In the genomic region with DNA sequence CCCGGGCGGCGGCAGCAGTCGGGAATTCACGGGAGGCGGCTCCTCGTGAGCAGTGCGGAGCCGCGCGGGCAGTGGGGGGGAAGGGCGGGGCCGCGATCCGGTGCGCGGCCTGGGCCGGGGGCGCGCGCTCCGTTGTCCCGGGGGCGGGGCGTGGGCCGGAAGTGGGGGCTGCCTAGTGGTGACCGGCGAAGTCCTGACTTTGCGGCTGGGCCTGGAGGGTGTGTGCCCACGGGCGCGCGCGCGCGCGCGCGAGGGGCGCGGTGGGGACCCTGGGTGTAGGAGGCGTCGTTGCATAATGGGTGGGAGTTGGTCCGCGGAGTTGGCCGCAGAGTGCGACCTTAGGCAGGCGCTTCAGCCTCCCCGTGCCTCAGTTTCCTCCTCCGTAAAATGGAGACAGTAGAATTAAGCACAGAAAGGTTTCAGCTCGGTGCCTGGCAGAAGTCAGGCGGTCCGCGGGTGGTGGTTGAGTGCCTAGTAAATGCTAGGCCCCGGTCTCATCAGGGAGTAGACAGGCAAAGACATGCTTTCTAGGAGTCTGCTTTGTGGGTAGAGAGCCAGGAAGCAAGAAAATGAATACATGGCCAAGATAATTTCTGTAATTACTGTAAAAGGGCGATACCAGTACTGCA, we compare ENCODE assay signal across 7 mouse cellular contexts. TPM values are rescaled to one million over a fixed set of nuclear protein-coding genes. Genes with fewer than 3 reads are reported as not detected.
DNase-seq lines count a peak whose midpoint lies in the region; ATAC-seq and TF ChIP-seq lines count a peak whose summit lies in the region.

No protein-coding gene starts in this region.

- H3K9me3 ChIP-seq in lung, embryonic 14.5 days (ENCODE audit: low read depth, low read length), result no peaks in the 10 kb centered on the region
- no peaks in the 10 kb centered on the region for H3K9me3 ChIP-seq in lung, embryonic 16.5 days (ENCODE audit: control insufficient read depth, low read length)
- H3K9me3 ChIP-seq in stomach, embryonic 15.5 days, result no peaks in the 10 kb centered on the region

- 1% methylated on average over 45 of the region's 56 CpGs for WGBS in lung, embryonic 14.5 days
- under 1% methylated on average over 56 of the region's 56 CpGs for WGBS in bone marrow, adult 2 months
- WGBS in lung, embryonic 16.5 days, result 0% methylated on average over 35 of the region's 56 CpGs
- 2% methylated on average over 40 of the region's 56 CpGs for WGBS in stomach, embryonic 15.5 days

- DNase-seq in lung, embryonic 14.5 days, result peak; percentile 82
- DNase-seq in lung, postnatal 25 days (ENCODE audit: low spot score), result no peak

- TF ChIP-seq CTCF in lung, embryonic 14.5 days (IDR thresholded peaks at IDR 0.05; ENCODE audit: low read depth), result no peak
- no peak for TF ChIP-seq CTCF in bone marrow, adult 2 months (IDR thresholded peaks at IDR 0.05; ENCODE audit: control insufficient read depth, insufficient read depth, low read length)

- H3K9ac ChIP-seq in lung, embryonic 14.5 days, result peak overlapping the region; percentile 91
- peak overlapping the region; percentile 96 for H3K9ac ChIP-seq in lung, embryonic 16.5 days (ENCODE audit: low read length)
- H3K9ac ChIP-seq in stomach, embryonic 15.5 days, result peak overlapping the region; percentile 90

- peaks cover 12% of the 10 kb centered on the region; the same call in 1 of the 2 replicates for H3K4me1 ChIP-seq in lung, embryonic 14.5 days (ENCODE audit: insufficient read depth)
- no peaks in the 10 kb centered on the region; the same call in 1 of the 2 replicates for H3K4me1 ChIP-seq in bone marrow, adult 2 months (ENCODE audit: control insufficient read depth, insufficient read depth, low read length)
- peaks cover 18% of the 10 kb centered on the region for H3K4me1 ChIP-seq in lung, embryonic 16.5 days (replicated peaks; ENCODE audit: control insufficient read depth, insufficient read depth, low read length)
- peaks cover 14% of the 10 kb centered on the region; the same call in 1 of the 2 replicates for H3K4me1 ChIP-seq in stomach, embryonic 15.5 days

- peaks cover 6% of the 10 kb centered on the region for H3K36me3 ChIP-seq in lung, embryonic 14.5 days (ENCODE audit: insufficient read depth)
- H3K36me3 ChIP-seq in lung, embryonic 16.5 days (ENCODE audit: control insufficient read depth, insufficient read depth, low read length), result peaks cover 3% of the 10 kb centered on the region; the same call in 1 of the 2 replicates
- H3K36me3 ChIP-seq in stomach, embryonic 15.5 days, result 0 out of 2 replicates have a peak, but pooled peaks cover 2% of the 10 kb centered on the region

- peak overlapping the region; percentile 93 for H3K27ac ChIP-seq in lung, embryonic 14.5 days (ENCODE audit: low read depth)
- H3K27ac ChIP-seq in bone marrow, adult 2 months (ENCODE audit: control insufficient read depth, insufficient read depth, low read depth, low read length, poor library complexity), result peak overlapping the region; percentile 91
- peak overlapping the region; percentile 93 for H3K27ac ChIP-seq in lung, embryonic 16.5 days (ENCODE audit: low read length)
- peak overlapping the region; percentile 95 for H3K27ac ChIP-seq in stomach, embryonic 15.5 days

- H3K4me3 ChIP-seq in lung, embryonic 14.5 days (ENCODE audit: low read depth, low read length), result peak overlapping the region; percentile 87
- peak overlapping the region; percentile 92 for H3K4me3 ChIP-seq in bone marrow, adult 2 months (replicated peaks; ENCODE audit: control insufficient read depth, low read depth, low read length)
- H3K4me3 ChIP-seq in lung, embryonic 16.5 days (ENCODE audit: low read length), result peak overlapping the region; percentile 93
- peak overlapping the region; percentile 87 for H3K4me3 ChIP-seq in stomach, embryonic 15.5 days (replicated peaks)

- ATAC-seq in lung, embryonic 14.5 days (ENCODE audit: insufficient read depth), result peak; percentile 88
- ATAC-seq in erythroblast, adult 5-6 weeks (replicated peaks; ENCODE audit: low FRiP score, poor library complexity, severe bottlenecking), result peak; percentile 28
- ATAC-seq in inflammation-experienced regulatory T-cells, adult 6 months, result peak; percentile 34
- ATAC-seq in lung, embryonic 16.5 days (ENCODE audit: low read depth), result peak; percentile 91
- peak; percentile 79 for ATAC-seq in stomach, embryonic 15.5 days (ENCODE audit: insufficient read depth, low FRiP score, low read depth)

- H3K27me3 ChIP-seq in lung, embryonic 14.5 days (ENCODE audit: insufficient read depth, low read length), result no peaks in the 10 kb centered on the region
- H3K27me3 ChIP-seq in lung, embryonic 16.5 days (ENCODE audit: control insufficient read depth, insufficient read depth, low read depth, low read length), result no peaks in the 10 kb centered on the region
- no peaks in the 10 kb centered on the region for H3K27me3 ChIP-seq in stomach, embryonic 15.5 days (replicated peaks)

- peak overlapping the region; percentile 68 for H3K4me2 ChIP-seq in lung, embryonic 14.5 days
- H3K4me2 ChIP-seq in lung, embryonic 16.5 days (ENCODE audit: low read depth, low read length), result peak overlapping the region; percentile 83
- peak overlapping the region; percentile 72 for H3K4me2 ChIP-seq in stomach, embryonic 15.5 days

- TF ChIP-seq POLR2A in bone marrow, adult 2 months (IDR thresholded peaks at IDR 0.05; ENCODE audit: borderline replicate concordance, control insufficient read depth, low read depth, low read length), result no peak

RNA-seq across cellular contexts. Expression of gene Mapre1, which starts 0.5 kb away (rescaled TPM):
- polyA plus RNA-seq in lung, embryonic 14.5 days (2014; fragmentation: Nextera tagmentation; extraction: Ambion mirVana), result 235 and 264 TPM in 2 replicates
- polyA plus RNA-seq in bone marrow, adult 2 months (2011; ENCODE audit: insufficient read depth, insufficient read length, low replicate concordance, missing spikeins), result 28.0 and 32.4 TPM in 2 replicates
- 40.5 and 93.4 TPM in 2 replicates for total RNA-seq in erythroblast, adult 5-6 weeks (2015; ENCODE audit: low replicate concordance)
- 24.1 and 38.3 TPM in 2 replicates for total RNA-seq in erythroblast, adult 5-6 weeks (2017; ENCODE audit: low replicate concordance)
- polyA plus RNA-seq in inflammation-experienced regulatory T-cells, adult 6 months (2017; shearing (Covaris generic)), result 100 to 1,000 TPM; 267 to 340 (median 269) TPM
- polyA plus RNA-seq in lung, embryonic 16.5 days (2015; fragmentation: Nextera tagmentation; extraction: Ambion mirVana), result 235 and 255 TPM in 2 replicates
- 225 and 238 TPM in 2 replicates for polyA plus RNA-seq in stomach, embryonic 15.5 days (2015; fragmentation: Nextera tagmentation; extraction: Ambion mirVana)

RNA-seq across cellular contexts. Expression of gene Efcab8, which starts 38.2 kb away (rescaled TPM):
- polyA plus RNA-seq in lung, embryonic 14.5 days (2014; fragmentation: Nextera tagmentation; extraction: Ambion mirVana), result not detected in 2 replicates
- 1.4 TPM in 1 of 2 replicates, not detected in the other for polyA plus RNA-seq in bone marrow, adult 2 months (2011; ENCODE audit: insufficient read depth, insufficient read length, low replicate concordance, missing spikeins)
- not detected in 2 replicates for total RNA-seq in erythroblast, adult 5-6 weeks (2015; ENCODE audit: low replicate concordance)
- 0.51 TPM in 1 of 2 replicates, not detected in the other for total RNA-seq in erythroblast, adult 5-6 weeks (2017; ENCODE audit: low replicate concordance)
- under 1 TPM in 2 of 3 experiments, not detected in 1; 0.21 to 0.38 TPM for polyA plus RNA-seq in inflammation-experienced regulatory T-cells, adult 6 months (2017; shearing (Covaris generic))
- not detected in 2 replicates for polyA plus RNA-seq in lung, embryonic 16.5 days (2015; fragmentation: Nextera tagmentation; extraction: Ambion mirVana)
- 0.15 and 0.18 TPM in 2 replicates for polyA plus RNA-seq in stomach, embryonic 15.5 days (2015; fragmentation: Nextera tagmentation; extraction: Ambion mirVana)

RNA-seq across cellular contexts. Expression of gene Dnmt3c, which starts 45.1 kb away (rescaled TPM):
- polyA plus RNA-seq in lung, embryonic 14.5 days (2014; fragmentation: Nextera tagmentation; extraction: Ambion mirVana), result 0.11 and 0.12 TPM in 2 replicates
- not detected in 2 replicates for polyA plus RNA-seq in bone marrow, adult 2 months (2011; ENCODE audit: insufficient read depth, insufficient read length, low replicate concordance, missing spikeins)
- total RNA-seq in erythroblast, adult 5-6 weeks (2015; ENCODE audit: low replicate concordance), result not detected in 2 replicates
- not detected in 2 replicates for total RNA-seq in erythroblast, adult 5-6 weeks (2017; ENCODE audit: low replicate concordance)
- not detected for polyA plus RNA-seq in inflammation-experienced regulatory T-cells, adult 6 months (2017; shearing (Covaris generic))
- 0.10 and 0.20 TPM in 2 replicates for polyA plus RNA-seq in lung, embryonic 16.5 days (2015; fragmentation: Nextera tagmentation; extraction: Ambion mirVana)
- polyA plus RNA-seq in stomach, embryonic 15.5 days (2015; fragmentation: Nextera tagmentation; extraction: Ambion mirVana), result 0.06 and 0.10 TPM in 2 replicates

Comparison
In these comparisons a context has a peak if more than half of its experiments do, and no peak if none do; other contexts are left out.
1. ATAC-seq: peak in every context shown above with its lines; median percentile 91 in lung, embryonic 16.5 days; 88 in lung, embryonic 14.5 days; 79 in stomach, embryonic 15.5 days; 34 in inflammation-experienced regulatory T-cells, adult 6 months; 28 in erythroblast, adult 5-6 weeks.